Mouse (Mus musculus) erythroblast, embryonic 14.5 days (primary cell): Measurements from ENCODE around the gene Mnt.

ENCODE experiments used
- GATA1 ChIP-seq: IDR thresholded peaks from 2 replicates; pipeline ENCODE4 v1.6.1; 2012; ENCODE audit warnings: low read length, inconsistent platforms, mixed read lengths
- TAL1 ChIP-seq: IDR thresholded peaks from 3 replicates; pipeline ENCODE4 v1.6.1; 2012; ENCODE audit warnings: low read length, inconsistent platforms, mixed read lengths

DNA sequence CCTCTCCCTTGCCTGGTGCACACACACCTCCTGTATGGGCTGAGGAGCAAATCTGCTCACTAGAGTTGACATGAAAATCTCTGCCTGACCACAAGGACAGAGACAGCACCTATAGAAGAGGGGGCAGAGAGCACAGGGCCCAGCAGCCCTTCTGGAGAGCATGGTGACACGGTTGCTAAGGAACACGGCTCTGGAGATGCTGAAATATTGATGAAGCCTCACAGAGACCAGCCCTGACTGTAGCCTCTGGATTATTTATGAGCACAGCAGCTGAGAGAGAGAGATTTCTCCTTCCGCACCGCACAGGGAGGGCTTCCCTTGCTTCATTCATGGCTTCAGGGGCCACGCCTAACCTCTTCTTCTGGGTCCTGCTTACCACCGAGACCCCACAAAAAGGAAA lies 38.9 kb downstream of the Mnt start:
- no peak for TF ChIP-seq TAL1
- TF ChIP-seq GATA1: no peak
